Mouse (Mus musculus): ENCODE data around the gene Sh3tc1. TPM values are rescaled to one million over a fixed set of nuclear protein-coding genes. Genes with fewer than 3 reads are reported as not detected.

The Sh3tc1 gene
- polyA plus RNA-seq, 1 experiment from 2014 or later: 3.6 TPM

- Histone ChIP-seq H3K9me3 (no peaks in the 10 kb centered on the region), H3K9ac (no peak overlapping the region), H3K27ac (no peak overlapping the region), H3K27me3 (replicated peaks) (no peaks in the 10 kb centered on the region), H3K36me3 (no peaks in the 10 kb centered on the region), H3K4me1 (no peaks in the 10 kb centered on the region; the same call in 1 of the 2 replicates), H3K4me3 (no peak overlapping the region), H3K4me2 (replicated peaks) (no peak overlapping the region)
- ATAC-seq (ENCODE audit: low FRiP score, low read depth): no peak
- 88% methylated on average over 8 of the region's 8 CpGs for WGBS
Measured at GRCm38 (mm10) chr5:35690485-35691165, 49.2 kb downstream of the Sh3tc1 start.

DNA sequence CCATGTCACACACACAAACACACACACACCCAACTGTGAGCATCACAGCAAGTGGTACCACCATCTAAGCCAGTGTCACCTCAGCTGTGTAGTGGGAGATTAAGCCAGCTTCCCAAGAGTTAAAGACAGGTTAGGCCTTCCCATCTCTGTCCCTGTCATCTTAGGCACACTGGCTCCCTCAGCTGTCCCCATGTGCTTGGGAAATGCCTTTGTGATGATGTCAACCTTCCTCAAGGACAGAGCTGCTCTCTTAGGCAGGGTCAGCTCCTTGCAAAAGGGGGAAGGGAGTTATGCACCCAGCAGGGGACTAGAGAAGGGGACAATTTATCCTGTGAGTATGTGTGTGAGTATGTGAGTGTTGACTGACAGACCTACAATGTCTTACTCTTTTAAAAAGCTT lies 50.4 kb downstream of the Sh3tc1 start:
- no peak overlapping the region for H3K27ac ChIP-seq
- no peaks in the 10 kb centered on the region for H3K36me3 ChIP-seq
- ATAC-seq (ENCODE audit: low FRiP score, low read depth): no peak
- no peak overlapping the region for H3K4me3 ChIP-seq
- H3K4me1 ChIP-seq: no peaks in the 10 kb centered on the region; the same call in 1 of the 2 replicates
- no peaks in the 10 kb centered on the region for H3K27me3 ChIP-seq (replicated peaks)
- H3K9me3 ChIP-seq: no peaks in the 10 kb centered on the region
- no peak overlapping the region for H3K9ac ChIP-seq
- H3K4me2 ChIP-seq (replicated peaks): no peak overlapping the region

GRCm38 (mm10) chr5:35688851-35689250 lies 50.9 kb downstream of the Sh3tc1 start:
- H3K4me2 ChIP-seq (replicated peaks): no peak overlapping the region
- H3K36me3 ChIP-seq: no peaks in the 10 kb centered on the region
- WGBS: 91% methylated on average over 2 of the region's 2 CpGs
- H3K9ac ChIP-seq: no peak overlapping the region
- H3K27me3 ChIP-seq (replicated peaks): no peaks in the 10 kb centered on the region
- no peaks in the 10 kb centered on the region; the same call in 1 of the 2 replicates for H3K4me1 ChIP-seq
- H3K27ac ChIP-seq: no peak overlapping the region
- H3K9me3 ChIP-seq: no peaks in the 10 kb centered on the region
- ATAC-seq (ENCODE audit: low FRiP score, low read depth): no peak
- no peak overlapping the region for H3K4me3 ChIP-seq

DNA sequence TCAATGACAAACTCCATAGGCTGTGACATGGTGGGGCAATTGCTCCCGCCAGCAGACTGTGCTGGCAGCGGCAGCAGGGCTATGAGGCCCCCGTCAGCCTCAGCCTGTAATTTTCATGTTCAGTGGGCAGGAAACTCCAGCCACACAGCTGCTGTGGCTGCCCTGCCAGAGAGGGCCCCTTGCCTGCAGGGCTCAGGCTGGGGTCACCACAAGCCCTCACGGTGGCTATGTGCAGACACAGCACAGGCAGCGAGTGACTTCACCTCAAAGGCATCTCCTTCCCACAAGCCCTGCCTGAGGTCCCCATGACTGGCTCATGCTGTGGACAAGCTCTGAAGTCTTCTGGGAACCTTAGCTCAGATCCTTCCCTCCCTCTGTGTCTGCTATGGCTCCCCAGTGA lies 52.7 kb downstream of the Sh3tc1 start:
- Histone ChIP-seq H3K9me3 (no peaks in the 10 kb centered on the region), H3K4me2 (replicated peaks) (no peak overlapping the region), H3K36me3 (no peaks in the 10 kb centered on the region), H3K4me1 (no peaks in the 10 kb centered on the region; the same call in 1 of the 2 replicates), H3K27me3 (replicated peaks) (no peaks in the 10 kb centered on the region), H3K27ac (no peak overlapping the region), H3K4me3 (no peak overlapping the region), H3K9ac (no peak overlapping the region)
- ATAC-seq (ENCODE audit: low FRiP score, low read depth): no peak
- WGBS: 68% methylated on average over 5 of the region's 5 CpGs

- Histone ChIP-seq H3K4me1 (no peaks in the 10 kb centered on the region; the same call in 1 of the 2 replicates), H3K9me3 (no peaks in the 10 kb centered on the region), H3K27me3 (replicated peaks) (peaks cover 1% of the 10 kb centered on the region; the same call in 1 of the 2 replicates), H3K27ac (no peak overlapping the region), H3K9ac (no peak overlapping the region), H3K4me2 (replicated peaks) (no peak overlapping the region), H3K4me3 (no peak overlapping the region), H3K36me3 (no peaks in the 10 kb centered on the region)
- no peak for ATAC-seq (ENCODE audit: low FRiP score, low read depth)
- 85% methylated on average over 4 of the region's 4 CpGs for WGBS
Measured at GRCm38 (mm10) chr5:35686336-35686735, 53.5 kb downstream of the Sh3tc1 start.

DNA sequence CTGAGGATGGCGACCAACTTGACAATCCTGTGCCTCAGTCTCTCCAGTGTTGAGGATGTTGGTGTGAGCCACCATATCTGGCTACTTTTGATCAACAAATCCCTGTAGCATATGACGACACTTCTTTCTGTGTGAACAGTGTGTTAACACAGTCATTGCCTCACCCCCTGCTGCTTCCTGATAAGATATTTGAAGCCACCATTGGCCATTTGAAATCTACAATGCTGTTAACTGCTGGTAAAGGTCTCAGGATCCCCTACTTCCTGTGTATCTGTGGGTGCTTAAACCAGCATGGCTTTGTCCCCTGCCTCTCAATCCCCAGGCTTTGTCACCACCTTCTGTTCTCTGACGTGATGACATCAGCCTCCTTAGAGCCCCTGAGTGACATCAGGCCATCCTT lies 54.7 kb downstream of the Sh3tc1 start:
- H3K9me3 ChIP-seq: no peaks in the 10 kb centered on the region
- no peak for ATAC-seq (ENCODE audit: low FRiP score, low read depth)
- H3K4me2 ChIP-seq (replicated peaks): no peak overlapping the region
- no peak overlapping the region for H3K9ac ChIP-seq
- H3K27me3 ChIP-seq (replicated peaks): peaks cover 9% of the 10 kb centered on the region
- H3K4me1 ChIP-seq: no peaks in the 10 kb centered on the region; the same call in 1 of the 2 replicates
- WGBS: 61% methylated on average over 3 of the region's 3 CpGs
- no peak overlapping the region for H3K4me3 ChIP-seq
- H3K27ac ChIP-seq: no peak overlapping the region
- no peaks in the 10 kb centered on the region for H3K36me3 ChIP-seq

GRCm38 (mm10) chr5:35680958-35681357 lies 58.8 kb downstream of the Sh3tc1 start:
- no peak overlapping the region for H3K27ac ChIP-seq
- no peak for ATAC-seq (ENCODE audit: low FRiP score, low read depth)
- no peaks in the 10 kb centered on the region for H3K9me3 ChIP-seq
- H3K27me3 ChIP-seq (replicated peaks): peaks cover 38% of the 10 kb centered on the region
- 0 out of 2 replicates have a peak, but pooled peaks cover 3% of the 10 kb centered on the region for H3K4me1 ChIP-seq
- no peak overlapping the region for H3K4me2 ChIP-seq (replicated peaks)
- H3K9ac ChIP-seq: no peak overlapping the region
- WGBS: 59% methylated on average over 2 of the region's 2 CpGs
- H3K36me3 ChIP-seq: no peaks in the 10 kb centered on the region
- H3K4me3 ChIP-seq: no peak overlapping the region

- no peak for ATAC-seq (ENCODE audit: low FRiP score, low read depth)
- Histone ChIP-seq H3K27me3 (replicated peaks) (peaks cover 38% of the 10 kb centered on the region), H3K4me2 (replicated peaks) (peak within 1 kb of the TSS; percentile 60), H3K4me3 (peak within 1 kb of the TSS; percentile 29), H3K4me1 (0 out of 2 replicates have a peak, but pooled peaks cover 3% of the 10 kb centered on the region), H3K36me3 (no peaks in the 10 kb centered on the region), H3K27ac (no peak within 1 kb of the TSS), H3K9ac (peak within 1 kb of the TSS; percentile 44), H3K9me3 (no peaks in the 10 kb centered on the region)
- WGBS: 9% methylated on average over 42 of the region's 42 CpGs
Measured at GRCm38 (mm10) chr5:35679256-35680155, 60.3 kb downstream of the Sh3tc1 start, which contains the start of gene Htra3. Htra3 (minus strand) TSS chr5:35679782.

GRCm38 (mm10) chr5:35676964-35677363 lies 62.8 kb downstream of the Sh3tc1 start:
- Histone ChIP-seq H3K27ac (no peak overlapping the region), H3K4me2 (replicated peaks) (no peak overlapping the region), H3K4me1 (peaks cover 3% of the 10 kb centered on the region; the same call in 1 of the 2 replicates), H3K9me3 (no peaks in the 10 kb centered on the region), H3K27me3 (replicated peaks) (peaks cover 38% of the 10 kb centered on the region), H3K36me3 (no peaks in the 10 kb centered on the region), H3K9ac (no peak overlapping the region), H3K4me3 (no peak overlapping the region)
- WGBS: 81% methylated on average over 7 of the region's 7 CpGs
- ATAC-seq (ENCODE audit: low FRiP score, low read depth): no peak

- 65% methylated on average over 4 of the region's 4 CpGs for WGBS
- H3K4me1 ChIP-seq: peaks cover 12% of the 10 kb centered on the region
- no peaks in the 10 kb centered on the region for H3K9me3 ChIP-seq
- no peak for ATAC-seq (ENCODE audit: low FRiP score, low read depth)
- H3K27me3 ChIP-seq (replicated peaks): peaks cover 19% of the 10 kb centered on the region
- H3K9ac ChIP-seq: no peak overlapping the region
- H3K36me3 ChIP-seq: no peaks in the 10 kb centered on the region
- no peak overlapping the region for H3K27ac ChIP-seq
- no peak overlapping the region for H3K4me2 ChIP-seq (replicated peaks)
- H3K4me3 ChIP-seq: no peak overlapping the region
Measured at GRCm38 (mm10) chr5:35674081-35674555, 65.7 kb downstream of the Sh3tc1 start.

- H3K4me3 ChIP-seq: no peak overlapping the region
- no peak overlapping the region for H3K4me2 ChIP-seq (replicated peaks)
- no peaks in the 10 kb centered on the region for H3K36me3 ChIP-seq
- peaks cover 13% of the 10 kb centered on the region for H3K4me1 ChIP-seq
- no peak overlapping the region for H3K9ac ChIP-seq
- ATAC-seq (ENCODE audit: low FRiP score, low read depth): no peak
- H3K9me3 ChIP-seq: no peaks in the 10 kb centered on the region
- 80% methylated on average over 7 of the region's 7 CpGs for WGBS
- H3K27ac ChIP-seq: no peak overlapping the region
- H3K27me3 ChIP-seq (replicated peaks): peaks cover 9% of the 10 kb centered on the region
Measured at GRCm38 (mm10) chr5:35673086-35673485, 66.7 kb downstream of the Sh3tc1 start.

- Histone ChIP-seq H3K9ac (no peak overlapping the region), H3K4me3 (no peak overlapping the region), H3K4me2 (replicated peaks) (no peak overlapping the region), H3K9me3 (no peaks in the 10 kb centered on the region), H3K4me1 (peaks cover 13% of the 10 kb centered on the region), H3K27ac (no peak overlapping the region), H3K36me3 (no peaks in the 10 kb centered on the region), H3K27me3 (replicated peaks) (peaks cover 4% of the 10 kb centered on the region)
- no peak for ATAC-seq (ENCODE audit: low FRiP score, low read depth)
- WGBS: 52% methylated on average over 1 of the region's 1 CpGs
Measured at GRCm38 (mm10) chr5:35672581-35672980, 67.2 kb downstream of the Sh3tc1 start.
